Mouse (Mus musculus): ENCODE results near the gene Gm2a.

- TF ChIP-seq CTCF (IDR thresholded peaks at IDR 0.05; ENCODE audit: borderline replicate concordance, control insufficient read depth, extremely low read depth, insufficient read depth, low read length, poor library complexity) (no peak), POLR2A (IDR thresholded peaks at IDR 0.05; ENCODE audit: control insufficient read depth, extremely low read depth, insufficient read depth, low read length, poor library complexity) (no peak)
These were observed 2.0 kb downstream of the Gm2a start for GRCm38 (mm10) chr11:55099868-55100267.

Measured in thymus, adult 2 months (tissue).